Comparison of ENCODE assay signal across 8 mouse cellular contexts in genomic region chr3:37952891-37953290, GRCm38 (mm10).
A peak's percentile ranks its signal among the peaks of the same experiment; 100 is the strongest.
DNase-seq lines count a peak whose midpoint lies in the region; ATAC-seq and TF ChIP-seq lines count a peak whose summit lies in the region.

No protein-coding gene starts in this region.

- H3K4me3 ChIP-seq in liver, postnatal 0 days (ENCODE audit: low read depth, low read length), result no peak overlapping the region
- no peak overlapping the region for H3K4me3 ChIP-seq in liver, embryonic 12.5 days

- TF ChIP-seq EP300 in liver, postnatal 0 days (IDR thresholded peaks at IDR 0.05; ENCODE audit: low read depth), result no peak

- H3K27me3 ChIP-seq in liver, postnatal 0 days (ENCODE audit: insufficient read depth, low read length), result no peaks in the 10 kb centered on the region
- H3K27me3 ChIP-seq in liver, embryonic 12.5 days (replicated peaks), result no peaks in the 10 kb centered on the region

- DNase-seq in embryo, embryonic 11 days, result peak; percentile 50
- no peak for DNase-seq in embryo, embryonic 9.5 days (ENCODE audit: extremely low spot score)
- DNase-seq in liver, postnatal 0 days, result peak; percentile 42
- peak; percentile 46 for DNase-seq in cerebellum, adult 9-10 months
- DNase-seq in left cerebral cortex, adult 18-20 months (ENCODE audit: low spot score in 2 of 2), result peak; percentile 13
- DNase-seq in T-cell, adult 2 months (ENCODE audit: low spot score), result no peak

- H3K9me3 ChIP-seq in liver, postnatal 0 days (ENCODE audit: low read length), result peaks cover 6% of the 10 kb centered on the region; the same call in 1 of the 2 replicates
- H3K9me3 ChIP-seq in liver, embryonic 12.5 days (replicated peaks), result no peaks in the 10 kb centered on the region

- H3K4me2 ChIP-seq in liver, postnatal 0 days (ENCODE audit: low read depth, low read length), result no peak overlapping the region
- H3K4me2 ChIP-seq in liver, embryonic 12.5 days, result no peak overlapping the region

- no peaks in the 10 kb centered on the region for H3K4me1 ChIP-seq in liver, postnatal 0 days (ENCODE audit: insufficient read depth)
- no peaks in the 10 kb centered on the region for H3K4me1 ChIP-seq in liver, embryonic 12.5 days

- TF ChIP-seq CTCF in liver, postnatal 0 days (IDR thresholded peaks at IDR 0.05; ENCODE audit: low read depth), result peak; percentile 60

- H3K27ac ChIP-seq in liver, postnatal 0 days (ENCODE audit: low read depth), result no peak overlapping the region
- no peak overlapping the region for H3K27ac ChIP-seq in liver, embryonic 12.5 days

- WGBS in liver, postnatal 0 days (ENCODE audit: insufficient replicate concordance), result 39% methylated on average over 3 of the region's 3 CpGs
- 59% methylated on average over 3 of the region's 3 CpGs for WGBS in liver, embryonic 12.5 days (ENCODE audit: insufficient replicate concordance)

- peak; percentile 67; the same call in 1 of the 2 replicates for ATAC-seq in liver, postnatal 0 days
- ATAC-seq in liver, embryonic 12.5 days, result no peak
- no peak for ATAC-seq in monocyte, adult 5-6 weeks (replicated peaks; ENCODE audit: insufficient number of reproducible peaks, low FRiP score, low TSS enrichment, poor library complexity, severe bottlenecking)

- no peak overlapping the region for H3K9ac ChIP-seq in liver, postnatal 0 days (replicated peaks)
- no peak overlapping the region for H3K9ac ChIP-seq in liver, embryonic 12.5 days

- no peaks in the 10 kb centered on the region for H3K36me3 ChIP-seq in liver, postnatal 0 days (replicated peaks; ENCODE audit: insufficient read depth, low read length)
- H3K36me3 ChIP-seq in liver, embryonic 12.5 days, result no peaks in the 10 kb centered on the region

Comparison
In these comparisons a context has a peak if more than half of its experiments do, and no peak if none do; other contexts are left out.
1. DNase-seq: peak in embryo, embryonic 11 days (single experiment), liver, postnatal 0 days (single experiment), cerebellum, adult 9-10 months (single experiment) and left cerebral cortex, adult 18-20 months (2 of 2); none in embryo, embryonic 9.5 days (single experiment) and T-cell, adult 2 months (single experiment).